Mouse (Mus musculus): ENCODE data around the gene Hspg2.
"Not testable (repeated sequence)": the region's sequence is repeated elsewhere in the genome, so short reads cannot be mapped to it uniquely, and the experiment has no call there.

Gene Hspg2

DNA sequence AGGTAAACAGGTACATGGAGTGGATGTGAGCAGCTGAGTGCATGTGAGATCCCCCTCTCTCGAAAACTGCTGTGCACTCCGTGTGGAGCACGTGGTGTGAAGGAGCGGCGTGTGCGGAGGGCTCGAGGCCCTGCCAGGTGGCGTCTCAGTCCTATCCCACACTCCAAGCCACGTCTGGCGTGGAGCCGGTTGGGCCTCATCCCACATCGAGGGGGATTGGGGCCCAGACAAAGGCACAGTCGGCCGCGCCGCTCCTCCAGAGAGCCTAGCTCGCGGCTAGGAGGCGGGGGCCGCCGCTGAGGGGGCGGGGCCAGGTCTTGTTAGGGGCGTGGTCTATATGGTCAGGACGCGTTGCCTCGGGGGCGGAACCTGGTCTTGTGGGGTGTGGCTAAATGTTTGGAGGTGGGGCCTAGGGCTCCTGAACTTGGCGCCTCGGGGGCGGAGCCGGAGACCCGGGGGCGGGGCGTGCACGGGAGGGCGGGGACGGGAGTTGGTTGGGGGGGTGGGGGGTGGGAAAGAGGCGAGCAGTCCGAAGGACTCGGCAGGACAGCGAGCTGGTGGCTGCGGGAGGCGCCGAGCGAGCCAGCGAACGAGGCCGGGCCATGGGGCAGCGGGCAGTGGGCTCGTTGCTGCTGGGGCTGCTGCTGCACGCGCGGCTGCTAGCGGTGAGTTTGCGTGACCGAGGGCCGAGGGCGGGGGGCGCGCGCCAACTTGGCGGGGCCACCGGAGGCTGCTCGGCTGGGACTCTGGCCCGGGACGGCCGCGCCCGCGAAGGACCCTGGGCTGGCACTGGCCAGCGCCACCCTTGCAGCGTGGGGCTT is at the start of gene Hspg2:
TSS of gene Hspg2 (plus strand) at position 510 of the 821 bp plus-strand sequence.
- peak; percentile 59 to 65 for DNase-seq (ENCODE audit: low spot score in 2 of 2)

GRCm38 (mm10) chr4:137430502-137430901 is 38.1 kb upstream of the Hspg2 start, which contains the start of gene Cela3b:
Cela3b (minus strand) TSS chr4:137430540.
- no peak for DNase-seq (ENCODE audit: low spot score in 2 of 2)

- not testable (repeated sequence) for DNase-seq (ENCODE audit: low spot score in 2 of 2)
These were observed 35.6 kb upstream of the Hspg2 start for GRCm38 (mm10) chr4:137432700-137433550.

GRCm38 (mm10) chr4:137436979-137437669 is 31.4 kb upstream of the Hspg2 start:
- DNase-seq (ENCODE audit: low spot score in 2 of 2) = no peak

GRCm38 (mm10) chr4:137438842-137439241 is 29.7 kb upstream of the Hspg2 start:
- DNase-seq (ENCODE audit: low spot score in 2 of 2) = no peak

- DNase-seq (ENCODE audit: low spot score in 2 of 2) = no peak
These were observed 27.2 kb upstream of the Hspg2 start for GRCm38 (mm10) chr4:137441332-137441731.

- DNase-seq (ENCODE audit: low spot score in 2 of 2) = peak; percentile 18 to 32
These were observed 24.9 kb upstream of the Hspg2 start for GRCm38 (mm10) chr4:137443625-137444024.

GRCm38 (mm10) chr4:137445881-137446280 is 22.7 kb upstream of the Hspg2 start:
- no peak for DNase-seq (ENCODE audit: low spot score in 2 of 2)

DNA sequence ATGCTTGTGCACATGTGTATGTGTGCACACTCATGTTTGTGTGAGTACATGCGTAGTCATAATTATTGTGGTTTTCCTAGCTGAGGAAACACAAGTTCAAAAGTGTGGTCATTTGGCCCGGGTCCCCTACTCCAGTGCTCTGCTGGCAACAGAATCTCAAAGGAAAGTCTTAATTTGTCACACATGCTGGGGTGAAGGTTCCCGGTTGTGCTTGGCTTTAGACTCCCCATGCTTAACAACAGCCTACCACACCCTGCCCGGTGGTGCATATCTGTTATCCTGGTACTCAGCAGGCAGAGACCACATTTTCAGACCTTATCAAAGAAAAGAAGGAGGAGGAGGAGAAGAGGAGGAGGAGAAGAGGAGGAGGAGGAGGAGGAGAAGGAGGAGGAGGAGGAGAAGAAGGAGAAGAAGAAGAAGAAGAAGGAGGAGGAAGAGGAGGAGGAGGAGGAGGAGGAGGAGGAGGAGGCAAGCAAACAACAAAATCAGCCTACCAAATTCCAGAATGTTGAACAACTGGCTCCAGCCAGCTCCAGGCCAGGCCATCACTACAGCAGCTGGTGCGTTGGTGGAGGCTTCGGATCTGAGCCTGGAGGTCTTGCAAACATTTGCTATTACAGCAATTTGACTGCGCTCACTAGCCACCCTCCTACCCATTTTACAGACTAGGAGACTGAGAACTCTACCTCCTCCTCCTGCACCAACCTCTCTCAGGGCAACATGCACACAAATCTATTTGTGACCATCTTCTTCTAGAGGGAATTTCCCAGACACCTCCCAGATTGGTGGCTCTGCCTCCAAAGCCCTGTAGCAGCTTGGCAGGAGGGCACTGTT is 21.0 kb upstream of the Hspg2 start:
- DNase-seq (ENCODE audit: low spot score in 2 of 2) = no peak

DNA sequence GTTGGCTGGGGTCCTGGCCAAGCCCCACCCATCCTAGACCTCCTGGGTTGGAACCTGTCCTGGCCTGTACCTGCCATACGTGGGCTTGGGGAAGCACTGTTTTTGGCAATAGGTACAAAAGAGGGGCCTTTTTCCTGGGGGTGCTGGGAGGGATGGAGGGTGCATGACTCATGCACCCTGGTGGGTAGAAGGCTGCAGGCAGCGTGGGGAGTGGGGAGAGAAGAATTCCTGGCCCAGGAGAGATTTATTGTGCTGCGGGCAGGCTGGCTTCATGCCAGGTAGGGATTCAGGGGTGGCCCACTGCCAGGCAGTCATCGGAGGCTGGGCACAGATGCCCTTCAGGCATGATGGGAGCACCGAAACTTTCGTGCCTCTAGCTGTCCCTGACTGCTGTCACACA is 20.4 kb upstream of the Hspg2 start:
- DNase-seq (ENCODE audit: low spot score in 2 of 2) = no peak

DNA sequence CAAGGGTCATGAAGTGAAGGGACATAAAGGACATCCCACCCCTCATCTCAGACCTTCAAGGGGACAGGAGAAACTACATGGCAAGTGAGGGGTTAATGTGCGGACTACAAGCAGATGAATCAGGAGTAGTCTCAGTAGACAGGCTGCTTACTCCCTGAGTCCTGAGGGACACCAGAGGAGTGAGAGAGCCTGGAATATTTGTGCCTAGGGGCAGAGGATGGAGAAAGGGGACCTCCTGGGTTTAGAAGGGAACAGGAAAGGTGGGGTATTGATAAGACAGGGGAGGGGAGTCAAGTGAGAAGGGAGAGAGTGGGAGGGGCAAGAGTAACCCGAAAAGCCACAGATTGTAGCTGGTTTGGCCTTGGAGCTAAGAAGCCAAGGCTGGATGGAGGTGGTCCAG is 19.9 kb upstream of the Hspg2 start:
- DNase-seq (ENCODE audit: low spot score in 2 of 2) = no peak

- no peak for DNase-seq (ENCODE audit: low spot score in 2 of 2)
These were observed 19.4 kb upstream of the Hspg2 start for GRCm38 (mm10) chr4:137449132-137449531.

DNA sequence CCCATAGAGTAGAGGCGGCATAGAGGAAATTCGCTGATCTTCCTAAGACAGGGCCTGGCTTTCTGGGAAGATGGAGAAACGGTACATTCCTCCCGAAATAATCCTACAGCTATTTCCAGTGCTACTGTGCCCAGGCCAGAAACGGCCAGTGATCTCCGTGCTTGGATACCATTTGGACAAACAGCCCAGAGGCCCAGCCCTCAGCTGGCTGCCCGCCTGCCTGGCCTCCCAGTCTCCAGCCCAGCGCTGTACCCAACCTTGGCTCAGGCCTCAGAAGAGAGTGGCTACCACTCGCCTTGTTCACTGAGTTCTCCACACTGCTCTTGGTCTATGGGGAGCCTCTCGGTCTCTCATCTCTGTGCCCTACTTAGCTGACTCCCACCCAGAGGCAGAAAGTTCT is 18.9 kb upstream of the Hspg2 start:
- DNase-seq (ENCODE audit: low spot score in 2 of 2) = no peak

DNA sequence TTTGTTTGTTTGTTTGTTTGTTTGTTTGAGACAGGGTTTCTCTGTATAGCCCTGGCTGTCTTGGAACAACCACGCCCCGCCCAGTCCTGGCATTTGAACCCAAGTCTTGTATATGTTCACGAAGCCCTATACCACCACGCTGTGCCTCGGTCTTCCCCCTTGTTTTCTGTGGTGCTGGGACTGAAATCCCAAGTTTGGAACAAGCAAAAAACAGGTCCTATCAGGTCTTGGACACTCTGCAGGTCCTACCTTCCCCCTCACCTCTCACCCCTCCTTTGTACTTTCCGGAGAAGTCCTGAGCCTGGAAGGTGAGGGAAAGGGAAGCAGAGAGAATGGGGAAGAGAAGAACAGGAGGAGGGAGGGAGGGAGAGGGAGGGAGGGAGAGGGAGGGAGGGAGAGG is 16.4 kb upstream of the Hspg2 start:
- no peak for DNase-seq (ENCODE audit: low spot score in 2 of 2)

GRCm38 (mm10) chr4:137453234-137453767 is 15.3 kb upstream of the Hspg2 start, which contains the start of gene 1700013G24Rik:
1700013G24Rik (plus strand) TSS chr4:137453284.
- DNase-seq (ENCODE audit: low spot score in 2 of 2) = no peak

- no peak for DNase-seq (ENCODE audit: low spot score in 2 of 2)
These were observed 14.0 kb upstream of the Hspg2 start for GRCm38 (mm10) chr4:137454582-137454981.

DNA sequence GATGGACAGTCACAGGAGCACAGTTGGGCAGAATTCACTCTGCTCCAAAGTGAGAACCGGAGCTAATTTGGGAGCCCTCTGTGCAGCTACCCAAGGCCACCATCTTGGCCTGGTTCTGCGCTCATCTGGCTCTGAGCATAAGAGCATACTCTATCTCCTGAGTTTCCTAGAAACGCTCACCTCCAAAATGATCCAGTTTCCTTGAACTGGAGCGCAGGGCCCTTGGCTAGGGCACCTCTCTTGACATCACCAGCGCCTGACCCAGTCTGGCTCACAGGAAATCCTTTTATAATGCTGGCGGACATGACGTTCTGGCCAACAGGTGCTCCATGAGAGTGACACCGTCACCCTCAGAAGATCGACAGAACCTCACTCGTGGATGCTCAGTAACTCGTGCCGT is 12.0 kb upstream of the Hspg2 start:
- DNase-seq (ENCODE audit: low spot score in 2 of 2) = no peak

DNA sequence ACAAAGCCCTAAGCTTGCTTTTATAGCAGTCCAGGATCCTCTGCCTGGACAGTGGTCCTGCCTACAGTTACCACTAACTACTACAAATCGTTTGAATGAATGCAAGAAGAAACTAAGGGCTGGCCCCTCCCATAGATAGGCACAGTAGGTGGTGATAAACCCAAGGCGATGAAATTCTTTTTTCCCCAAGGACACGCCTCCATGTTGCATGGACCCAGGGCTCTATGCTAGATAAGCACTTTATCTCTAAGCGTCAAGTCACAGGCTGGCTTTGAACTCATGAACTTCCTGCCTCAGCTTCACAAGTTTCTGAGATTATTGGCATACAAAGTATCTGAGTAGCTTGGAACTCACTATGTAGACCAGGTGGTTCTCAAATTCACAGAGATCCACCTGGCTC is 11.3 kb upstream of the Hspg2 start:
- DNase-seq (ENCODE audit: low spot score in 2 of 2) = no peak

GRCm38 (mm10) chr4:137458310-137458709 is 10.3 kb upstream of the Hspg2 start:
- no peak for DNase-seq (ENCODE audit: low spot score in 2 of 2)

DNA sequence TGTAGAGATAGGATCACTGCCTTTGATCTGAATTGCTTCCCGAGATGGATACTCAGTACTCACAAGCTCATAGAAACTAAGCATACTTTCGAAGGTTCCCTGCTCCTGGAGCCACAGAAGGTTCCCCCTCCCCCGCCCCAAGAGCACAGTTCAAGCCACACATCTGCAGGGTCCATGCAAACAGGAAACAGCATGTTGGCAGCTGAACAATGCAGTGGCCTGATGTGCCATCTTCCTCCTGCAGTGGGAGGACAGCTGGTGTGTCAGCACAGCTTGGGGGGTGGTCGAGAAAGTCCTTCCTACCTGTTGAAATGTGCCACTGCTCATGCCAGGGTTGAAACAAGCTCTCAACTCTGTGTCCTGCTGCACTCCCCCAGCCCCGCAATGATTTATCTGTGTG is 9.7 kb upstream of the Hspg2 start:
- DNase-seq (ENCODE audit: low spot score in 2 of 2) = no peak

DNA sequence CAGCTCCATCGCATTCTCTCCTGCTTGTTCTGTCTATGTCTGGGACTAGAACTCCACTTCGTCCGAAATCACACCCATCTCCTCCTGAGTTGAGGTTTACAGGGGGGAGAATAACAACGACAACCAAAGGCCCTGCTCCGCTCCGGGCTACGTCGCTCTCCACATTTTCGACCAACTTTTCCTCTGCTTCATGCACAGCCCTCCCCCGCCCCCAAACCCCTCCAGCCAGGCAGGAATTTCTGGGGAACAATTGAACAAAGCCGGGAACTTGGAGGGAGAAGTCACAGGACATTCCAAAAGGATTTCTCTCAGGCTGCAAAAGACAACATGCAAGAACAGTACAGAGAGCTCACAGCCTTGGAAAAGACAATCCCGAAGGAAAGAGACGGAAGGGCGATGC is 7.9 kb upstream of the Hspg2 start:
- no peak for DNase-seq (ENCODE audit: low spot score in 2 of 2)

Data from right cerebral cortex, postnatal 36 days (tissue).